Mouse (Mus musculus): Measurements from ENCODE around the gene Lsm10. TPM values are rescaled to one million over a fixed set of nuclear protein-coding genes. Genes with fewer than 3 reads are reported as not detected.

Lsm10 gene
- 18.5 and 19.1 TPM in 2 replicates for total RNA-seq (2017)

GRCm38 (mm10) chr4:126096464-126097111 is at the start of gene Lsm10:
Gene Lsm10 (plus strand): TSS chr4:126096623.
- ATAC-seq (replicated peaks in 1 of 2; ENCODE audit: insufficient read depth in 1 of 2, low FRiP score in 2 of 2, low TSS enrichment in 1 of 2, low read depth in 1 of 2, poor library complexity in 2 of 2, severe bottlenecking in 2 of 2): peak; percentile 99 to 100

GRCm38 (mm10) chr4:126046851-126047585 is 49.4 kb upstream of the Lsm10 start, which contains the start of gene Mrps15:
Gene Mrps15 (plus strand): TSS chr4:126046925.
- peak; percentile 97 for ATAC-seq (replicated peaks in 1 of 2; ENCODE audit: insufficient read depth in 1 of 2, low FRiP score in 2 of 2, low TSS enrichment in 1 of 2, low read depth in 1 of 2, poor library complexity in 2 of 2, severe bottlenecking in 2 of 2)

GRCm38 (mm10) chr4:126051617-126052016 is 44.8 kb upstream of the Lsm10 start:
- no peak for ATAC-seq (replicated peaks in 1 of 2; ENCODE audit: insufficient read depth in 1 of 2, low FRiP score in 2 of 2, low TSS enrichment in 1 of 2, low read depth in 1 of 2, poor library complexity in 2 of 2, severe bottlenecking in 2 of 2)

- peak; percentile 34 to 38; a peak in 3 of 4 replicates for ATAC-seq (replicated peaks in 1 of 2; ENCODE audit: insufficient read depth in 1 of 2, low FRiP score in 2 of 2, low TSS enrichment in 1 of 2, low read depth in 1 of 2, poor library complexity in 2 of 2, severe bottlenecking in 2 of 2)
Measured at GRCm38 (mm10) chr4:126057207-126058133, 39.0 kb upstream of the Lsm10 start.

GRCm38 (mm10) chr4:126058134-126058996 is 38.1 kb upstream of the Lsm10 start, which contains the start of gene Oscp1:
Gene Oscp1 (plus strand): TSS chr4:126058565.
- ATAC-seq (replicated peaks in 1 of 2; ENCODE audit: insufficient read depth in 1 of 2, low FRiP score in 2 of 2, low TSS enrichment in 1 of 2, low read depth in 1 of 2, poor library complexity in 2 of 2, severe bottlenecking in 2 of 2): peak; percentile 98 to 99

GRCm38 (mm10) chr4:126058997-126059362 is 37.4 kb upstream of the Lsm10 start:
- ATAC-seq (replicated peaks in 1 of 2; ENCODE audit: insufficient read depth in 1 of 2, low FRiP score in 2 of 2, low TSS enrichment in 1 of 2, low read depth in 1 of 2, poor library complexity in 2 of 2, severe bottlenecking in 2 of 2): no peak

- no peak for ATAC-seq (replicated peaks in 1 of 2; ENCODE audit: insufficient read depth in 1 of 2, low FRiP score in 2 of 2, low TSS enrichment in 1 of 2, low read depth in 1 of 2, poor library complexity in 2 of 2, severe bottlenecking in 2 of 2)
Measured at GRCm38 (mm10) chr4:126062856-126063255, 33.6 kb upstream of the Lsm10 start.

- peak; percentile 56 to 72; a peak in 2 of 4 replicates for ATAC-seq (replicated peaks in 1 of 2; ENCODE audit: insufficient read depth in 1 of 2, low FRiP score in 2 of 2, low TSS enrichment in 1 of 2, low read depth in 1 of 2, poor library complexity in 2 of 2, severe bottlenecking in 2 of 2)
Measured at GRCm38 (mm10) chr4:126065241-126065640, 31.2 kb upstream of the Lsm10 start.

- peak in 1 of 2 experiments; percentile 31; a peak in 1 of 4 replicates for ATAC-seq (replicated peaks in 1 of 2; ENCODE audit: insufficient read depth in 1 of 2, low FRiP score in 2 of 2, low TSS enrichment in 1 of 2, low read depth in 1 of 2, poor library complexity in 2 of 2, severe bottlenecking in 2 of 2)
Measured at GRCm38 (mm10) chr4:126067401-126068077, 28.9 kb upstream of the Lsm10 start.

- no peak for ATAC-seq (replicated peaks in 1 of 2; ENCODE audit: insufficient read depth in 1 of 2, low FRiP score in 2 of 2, low TSS enrichment in 1 of 2, low read depth in 1 of 2, poor library complexity in 2 of 2, severe bottlenecking in 2 of 2)
Measured at GRCm38 (mm10) chr4:126068842-126069241, 27.6 kb upstream of the Lsm10 start.

- no peak for ATAC-seq (replicated peaks in 1 of 2; ENCODE audit: insufficient read depth in 1 of 2, low FRiP score in 2 of 2, low TSS enrichment in 1 of 2, low read depth in 1 of 2, poor library complexity in 2 of 2, severe bottlenecking in 2 of 2)
Measured at GRCm38 (mm10) chr4:126077833-126078232, 18.6 kb upstream of the Lsm10 start.

GRCm38 (mm10) chr4:126079266-126079665 is 17.2 kb upstream of the Lsm10 start:
- no peak for ATAC-seq (replicated peaks in 1 of 2; ENCODE audit: insufficient read depth in 1 of 2, low FRiP score in 2 of 2, low TSS enrichment in 1 of 2, low read depth in 1 of 2, poor library complexity in 2 of 2, severe bottlenecking in 2 of 2)

- ATAC-seq (replicated peaks in 1 of 2; ENCODE audit: insufficient read depth in 1 of 2, low FRiP score in 2 of 2, low TSS enrichment in 1 of 2, low read depth in 1 of 2, poor library complexity in 2 of 2, severe bottlenecking in 2 of 2): no peak
Measured at GRCm38 (mm10) chr4:126081601-126082000, 14.8 kb upstream of the Lsm10 start.

- ATAC-seq (replicated peaks in 1 of 2; ENCODE audit: insufficient read depth in 1 of 2, low FRiP score in 2 of 2, low TSS enrichment in 1 of 2, low read depth in 1 of 2, poor library complexity in 2 of 2, severe bottlenecking in 2 of 2): no peak
Measured at GRCm38 (mm10) chr4:126083021-126083420, 13.4 kb upstream of the Lsm10 start.

GRCm38 (mm10) chr4:126084382-126084781 is 12.0 kb upstream of the Lsm10 start:
- no peak for ATAC-seq (replicated peaks in 1 of 2; ENCODE audit: insufficient read depth in 1 of 2, low FRiP score in 2 of 2, low TSS enrichment in 1 of 2, low read depth in 1 of 2, poor library complexity in 2 of 2, severe bottlenecking in 2 of 2)

- peak; percentile 96 to 97 for ATAC-seq (replicated peaks in 1 of 2; ENCODE audit: insufficient read depth in 1 of 2, low FRiP score in 2 of 2, low TSS enrichment in 1 of 2, low read depth in 1 of 2, poor library complexity in 2 of 2, severe bottlenecking in 2 of 2)
Measured at GRCm38 (mm10) chr4:126085996-126086576, 10.3 kb upstream of the Lsm10 start.

All from hematopoietic stem cell, adult 5-6 weeks (primary cell).